Mouse (Mus musculus): ENCODE measurements around the gene Mical3. TPM values are rescaled to one million over a fixed set of nuclear protein-coding genes. Genes with fewer than 3 reads are reported as not detected.

The Mical3 gene
- total and polyA plus RNA-seq, 2 experiments from 2014 or later: 30.8 to 94.8 TPM

GRCm38 (mm10) chr6:120906521-120906920 is 224.3 kb downstream of the Mical3 start:
- Histone ChIP-seq H3K27me3 (ENCODE audit: control insufficient read depth, insufficient read depth, low read length) (no peaks in the 10 kb centered on the region), H3K4me1 (ENCODE audit: control insufficient read depth, insufficient read depth) (0 out of 2 replicates have a peak, but pooled peaks cover 2% of the 10 kb centered on the region), H3K4me3 (ENCODE audit: low read depth, low read length) (no peak overlapping the region), H3K27ac (ENCODE audit: low read depth) (no peak overlapping the region), H3K36me3 (replicated peaks; ENCODE audit: control insufficient read depth, insufficient read depth, low read length) (no peaks in the 10 kb centered on the region), H3K4me2 (ENCODE audit: low read depth, low read length) (no peak overlapping the region), H3K9me3 (replicated peaks; ENCODE audit: control insufficient read depth, low read length) (no peaks in the 10 kb centered on the region), H3K9ac (replicated peaks; ENCODE audit: low read depth, low read length) (no peak overlapping the region)
- WGBS: 89% methylated on average over 6 of the region's 6 CpGs
- ATAC-seq (ENCODE audit: insufficient read depth, low read depth): no peak
- TF ChIP-seq EP300 (IDR thresholded peaks at IDR 0.05; ENCODE audit: low read depth) (no peak), CTCF (IDR thresholded peaks at IDR 0.05; ENCODE audit: low read depth) (no peak)
- no peak for DNase-seq (ENCODE audit: low spot score)

GRCm38 (mm10) chr6:120905111-120905510 is 225.7 kb downstream of the Mical3 start:
- no peaks in the 10 kb centered on the region for H3K27me3 ChIP-seq (ENCODE audit: control insufficient read depth, insufficient read depth, low read length)
- H3K9ac ChIP-seq (replicated peaks; ENCODE audit: low read depth, low read length): no peak overlapping the region
- no peaks in the 10 kb centered on the region for H3K36me3 ChIP-seq (replicated peaks; ENCODE audit: control insufficient read depth, insufficient read depth, low read length)
- no peak overlapping the region for H3K4me3 ChIP-seq (ENCODE audit: low read depth, low read length)
- TF ChIP-seq EP300 (IDR thresholded peaks at IDR 0.05; ENCODE audit: low read depth) (no peak), CTCF (IDR thresholded peaks at IDR 0.05; ENCODE audit: low read depth) (no peak)
- no peak for DNase-seq (ENCODE audit: low spot score)
- H3K4me1 ChIP-seq (ENCODE audit: control insufficient read depth, insufficient read depth): no peaks in the 10 kb centered on the region
- H3K4me2 ChIP-seq (ENCODE audit: low read depth, low read length): no peak overlapping the region
- 86% methylated on average over 5 of the region's 5 CpGs for WGBS
- ATAC-seq (ENCODE audit: insufficient read depth, low read depth): no peak
- H3K27ac ChIP-seq (ENCODE audit: low read depth): no peak overlapping the region
- no peaks in the 10 kb centered on the region for H3K9me3 ChIP-seq (replicated peaks; ENCODE audit: control insufficient read depth, low read length)

GRCm38 (mm10) chr6:120903961-120904360 is 226.8 kb downstream of the Mical3 start:
- Histone ChIP-seq H3K4me1 (ENCODE audit: control insufficient read depth, insufficient read depth) (no peaks in the 10 kb centered on the region), H3K27ac (ENCODE audit: low read depth) (no peak overlapping the region), H3K27me3 (ENCODE audit: control insufficient read depth, insufficient read depth, low read length) (no peaks in the 10 kb centered on the region), H3K4me2 (ENCODE audit: low read depth, low read length) (no peak overlapping the region), H3K4me3 (ENCODE audit: low read depth, low read length) (no peak overlapping the region), H3K36me3 (replicated peaks; ENCODE audit: control insufficient read depth, insufficient read depth, low read length) (no peaks in the 10 kb centered on the region), H3K9me3 (replicated peaks; ENCODE audit: control insufficient read depth, low read length) (no peaks in the 10 kb centered on the region), H3K9ac (replicated peaks; ENCODE audit: low read depth, low read length) (no peak overlapping the region)
- no peak for DNase-seq (ENCODE audit: low spot score)
- TF ChIP-seq EP300 (IDR thresholded peaks at IDR 0.05; ENCODE audit: low read depth) (no peak), CTCF (IDR thresholded peaks at IDR 0.05; ENCODE audit: low read depth) (peak; percentile 4; the same call in 1 of the 2 replicates)
- ATAC-seq (ENCODE audit: insufficient read depth, low read depth): no peak
- WGBS: 79% methylated on average over 11 of the region's 11 CpGs

- 37% methylated on average over 5 of the region's 5 CpGs for WGBS
- H3K9ac ChIP-seq (replicated peaks; ENCODE audit: low read depth, low read length): no peak overlapping the region
- TF ChIP-seq CTCF (IDR thresholded peaks at IDR 0.05; ENCODE audit: low read depth): peak; percentile 72
- no peak for TF ChIP-seq EP300 (IDR thresholded peaks at IDR 0.05; ENCODE audit: low read depth)
- no peaks in the 10 kb centered on the region for H3K4me1 ChIP-seq (ENCODE audit: control insufficient read depth, insufficient read depth)
- H3K4me3 ChIP-seq (ENCODE audit: low read depth, low read length): no peak overlapping the region
- DNase-seq (ENCODE audit: low spot score) (peak; percentile 75), ATAC-seq (ENCODE audit: insufficient read depth, low read depth) (peak; percentile 71)
- H3K9me3 ChIP-seq (replicated peaks; ENCODE audit: control insufficient read depth, low read length): no peaks in the 10 kb centered on the region
- 0 out of 2 replicates have a peak overlapping the region, but pooled peaks have one; percentile 33 for H3K27ac ChIP-seq (ENCODE audit: low read depth)
- no peak overlapping the region for H3K4me2 ChIP-seq (ENCODE audit: low read depth, low read length)
- H3K27me3 ChIP-seq (ENCODE audit: control insufficient read depth, insufficient read depth, low read length): no peaks in the 10 kb centered on the region
- H3K36me3 ChIP-seq (replicated peaks; ENCODE audit: control insufficient read depth, insufficient read depth, low read length): no peaks in the 10 kb centered on the region
These were observed 227.3 kb downstream of the Mical3 start for GRCm38 (mm10) chr6:120903450-120903912.

- H3K9me3 ChIP-seq (replicated peaks; ENCODE audit: control insufficient read depth, low read length): no peaks in the 10 kb centered on the region
- no peak overlapping the region for H3K4me2 ChIP-seq (ENCODE audit: low read depth, low read length)
- H3K4me3 ChIP-seq (ENCODE audit: low read depth, low read length): no peak overlapping the region
- no peaks in the 10 kb centered on the region for H3K27me3 ChIP-seq (ENCODE audit: control insufficient read depth, insufficient read depth, low read length)
- ATAC-seq (ENCODE audit: insufficient read depth, low read depth): no peak
- H3K9ac ChIP-seq (replicated peaks; ENCODE audit: low read depth, low read length): no peak overlapping the region
- no peaks in the 10 kb centered on the region for H3K36me3 ChIP-seq (replicated peaks; ENCODE audit: control insufficient read depth, insufficient read depth, low read length)
- TF ChIP-seq EP300 (IDR thresholded peaks at IDR 0.05; ENCODE audit: low read depth): no peak
- no peak overlapping the region for H3K27ac ChIP-seq (ENCODE audit: low read depth)
- no peaks in the 10 kb centered on the region for H3K4me1 ChIP-seq (ENCODE audit: control insufficient read depth, insufficient read depth)
- 88% methylated on average over 14 of the region's 14 CpGs for WGBS
- no peak for DNase-seq (ENCODE audit: low spot score)
These were observed 228.8 kb downstream of the Mical3 start for GRCm38 (mm10) chr6:120901776-120902645.

Measured in heart, postnatal 0 days (tissue).